Comparison of ENCODE assay signal across 23 mouse cellular contexts in genomic region chr19:46226295-46226694, GRCm38 (mm10).
"Had no signal": no experiment of that assay in that cellular context is flagged by ENCODE, and none has a peak within 500 bp of the region (broad histone marks: within the 10 kb centered on the region; RNA-seq: fewer than 3 reads in every experiment).

No protein-coding gene starts in this region.

- ATAC-seq: midbrain, embryonic 13.5 days; midbrain, embryonic 16.5 days had no signal

- DNase-seq: kidney, adult 11 months; kidney, adult 8-10 months; kidney, postnatal 10 days; kidney, postnatal 36 days; lung, adult 18-20 months; lung, postnatal 10 days; lung, postnatal 36 days; retina, postnatal 1 day; right cerebral cortex, postnatal 25 days; spleen, adult 18-20 months; thymus, adult 18-20 months; thymus, postnatal 36 days had no signal

- H3K4me1 ChIP-seq: liver, embryonic 15.5 days; midbrain, embryonic 10.5 days; midbrain, embryonic 13.5 days had no signal

- H3K9me3 ChIP-seq: kidney, embryonic 15.5 days; limb, embryonic 12.5 days; limb, embryonic 15.5 days; liver, embryonic 15.5 days; lung, embryonic 15.5 days; megakaryocyte, embryonic 14.5 days; midbrain, embryonic 10.5 days; midbrain, embryonic 13.5 days; neural tube, embryonic 13.5 days; stomach, embryonic 15.5 days had no signal

- H3K27ac ChIP-seq: kidney, embryonic 15.5 days; limb, embryonic 12.5 days; limb, embryonic 15.5 days; liver, embryonic 15.5 days; lung, embryonic 15.5 days; midbrain, embryonic 10.5 days; midbrain, embryonic 13.5 days; neural tube, embryonic 13.5 days; stomach, embryonic 15.5 days had no signal

- H3K4me2 ChIP-seq: kidney, embryonic 15.5 days; limb, embryonic 12.5 days; limb, embryonic 15.5 days; liver, embryonic 15.5 days; lung, embryonic 15.5 days; midbrain, embryonic 13.5 days; neural tube, embryonic 13.5 days; stomach, embryonic 15.5 days had no signal

- H3K9ac ChIP-seq: kidney, embryonic 15.5 days; limb, embryonic 12.5 days; limb, embryonic 15.5 days; liver, embryonic 15.5 days; lung, embryonic 15.5 days; midbrain, embryonic 13.5 days; neural tube, embryonic 13.5 days; stomach, embryonic 15.5 days had no signal

- H3K4me3 ChIP-seq: kidney, embryonic 15.5 days; limb, embryonic 12.5 days; limb, embryonic 15.5 days; liver, embryonic 15.5 days; lung, embryonic 15.5 days; megakaryocyte, embryonic 14.5 days; midbrain, embryonic 10.5 days; midbrain, embryonic 13.5 days; neural tube, embryonic 13.5 days; stomach, embryonic 15.5 days had no signal

- H3K36me3 ChIP-seq: limb, embryonic 12.5 days; liver, embryonic 15.5 days; lung, embryonic 15.5 days; stomach, embryonic 15.5 days had no signal

- H3K27me3 ChIP-seq: kidney, embryonic 15.5 days; limb, embryonic 12.5 days; limb, embryonic 15.5 days; liver, embryonic 15.5 days; lung, embryonic 15.5 days; megakaryocyte, embryonic 14.5 days; midbrain, embryonic 13.5 days; neural tube, embryonic 13.5 days; stomach, embryonic 15.5 days had no signal
